Mouse (Mus musculus) stomach, postnatal 0 days (tissue): Measurements from ENCODE around the gene BC035947. TPM values are rescaled to one million over a fixed set of nuclear protein-coding genes. Genes with fewer than 3 reads are reported as not detected.

Experiments used
- ATAC-seq: fragments of 200-750 bp; cut with Nextera tagmentation; 2 replicates; pipeline ENCODE4 v1.8.0; 2017; ENCODE audit not compliant: low FRiP score, low TSS enrichment
- DNase-seq: peaks from one replicate; pipeline ENCODE4 v3.0.0-alpha.2; 2016; ENCODE audit warnings: low spot score
- H3K27ac ChIP-seq: fragments of 300-500 bp; sonication (generic); replicated peaks from 2 replicates; pipeline ENCODE4 v1.5.1; 2014; ENCODE audit warnings: mild to moderate bottlenecking, control low read depth
- H3K27me3 ChIP-seq: fragments of 300-500 bp; sonication (generic); 2 replicates; pipeline ENCODE4 v1.6.1; 2014; ENCODE audit warnings: low read length; ENCODE audit not compliant: control insufficient read depth, insufficient read depth
- H3K36me3 ChIP-seq: fragments of 300-500 bp; sonication (generic); 2 replicates; pipeline ENCODE4 v1.6.1; 2014; ENCODE audit warnings: low read length, mixed read lengths; ENCODE audit not compliant: control insufficient read depth, insufficient read depth
- H3K4me1 ChIP-seq: fragments of 300-500 bp; sonication (generic); replicated peaks from 2 replicates; pipeline ENCODE4 v1.6.1; 2014; ENCODE audit warnings: antibody characterized with exemption; ENCODE audit not compliant: control insufficient read depth, insufficient read depth
- H3K4me2 ChIP-seq: fragments of 300-500 bp; sonication (generic); replicated peaks from 2 replicates; pipeline ENCODE4 v1.6.1; 2014; ENCODE audit warnings: low read depth, mild to moderate bottlenecking, control low read depth, moderate library complexity
- H3K4me3 ChIP-seq: fragments of 300-500 bp; sonication (generic); 2 replicates; pipeline ENCODE4 v1.5.1; 2014; ENCODE audit warnings: low read depth, low read length, control low read depth
- H3K9ac ChIP-seq: fragments of 300-500 bp; sonication (generic); 2 replicates; pipeline ENCODE4 v1.6.1; 2014; ENCODE audit warnings: mild to moderate bottlenecking, low read length, control low read depth, mixed read lengths
- H3K9me3 ChIP-seq: fragments of 300-500 bp; sonication (generic); 2 replicates; pipeline ENCODE4 v1.6.1; 2016; ENCODE audit warnings: low read length; ENCODE audit not compliant: control insufficient read depth
- CTCF ChIP-seq: IDR thresholded peaks from 2 replicates; pipeline ENCODE4 v1.5.1; 2016; ENCODE audit warnings: antibody characterized with exemption, low read depth, mild to moderate bottlenecking, moderate library complexity
- EP300 ChIP-seq: optimal IDR thresholded peaks from 2 replicates; pipeline ENCODE3; 2016; ENCODE audit warnings: antibody characterized with exemption
- WGBS: fragments of 180-500 bp; shearing (Covaris S2); extraction: QIAGEN DNeasy Blood & Tissue Kit; methylation state at CpG from one replicate; pipeline ENCODE4 v1.1.7; 2014; 5-methylcytosine and 5-hydroxymethylcytosine counted together
- polyA plus RNA-seq: library from polyadenylated mRNA; unstranded; fragments of >200 nt; fragmentation: Nextera tagmentation; extraction: Ambion mirVana; gene quantifications from 2 replicates; pipeline ENCODE4 v1.2.1, GENCODE M21; 2015

Gene BC035947
- polyA plus RNA-seq, 1 experiment from 2014 or later: 0.04 TPM

- Histone ChIP-seq H3K36me3 (peaks cover 22% of the 10 kb centered on the region), H3K27ac (no peak overlapping the region), H3K4me2 (no peak overlapping the region), H3K9me3 (no peaks in the 10 kb centered on the region), H3K9ac (no peak overlapping the region), H3K27me3 (no peaks in the 10 kb centered on the region), H3K4me1 (no peaks in the 10 kb centered on the region), H3K4me3 (no peak overlapping the region)
- ATAC-seq (no peak), DNase-seq (no peak)
- TF ChIP-seq CTCF (no peak), EP300 (no peak)
- 92% methylated on average over 8 of the region's 8 CpGs for WGBS
These were observed 58.1 kb downstream of the BC035947 start for GRCm38 (mm10) chr1:78453886-78454285.

GRCm38 (mm10) chr1:78452544-78452943 is 59.4 kb downstream of the BC035947 start:
- Histone ChIP-seq H3K9ac (no peak overlapping the region), H3K4me1 (no peaks in the 10 kb centered on the region), H3K4me3 (no peak overlapping the region), H3K27me3 (no peaks in the 10 kb centered on the region), H3K36me3 (peaks cover 17% of the 10 kb centered on the region), H3K9me3 (no peaks in the 10 kb centered on the region), H3K4me2 (no peak overlapping the region), H3K27ac (no peak overlapping the region)
- DNase-seq: no peak
- ATAC-seq: no peak
- no peak for TF ChIP-seq EP300
- no peak for TF ChIP-seq CTCF
- WGBS: 88% methylated on average over 6 of the region's 6 CpGs

- ATAC-seq (no peak), DNase-seq (no peak)
- no peaks in the 10 kb centered on the region for H3K4me1 ChIP-seq
- no peaks in the 10 kb centered on the region for H3K27me3 ChIP-seq
- H3K9me3 ChIP-seq: no peaks in the 10 kb centered on the region
- H3K4me2 ChIP-seq: no peak overlapping the region
- peaks cover 16% of the 10 kb centered on the region; the same call in 1 of the 2 replicates for H3K36me3 ChIP-seq
- no peak overlapping the region for H3K9ac ChIP-seq
- no peak overlapping the region for H3K27ac ChIP-seq
- no peak overlapping the region for H3K4me3 ChIP-seq
- WGBS: 69% methylated on average over 12 of the region's 12 CpGs
- TF ChIP-seq CTCF: no peak
- TF ChIP-seq EP300: no peak
These were observed 60.7 kb downstream of the BC035947 start for GRCm38 (mm10) chr1:78451070-78451854.

- no peaks in the 10 kb centered on the region for H3K9me3 ChIP-seq
- H3K4me3 ChIP-seq: no peak overlapping the region
- H3K4me1 ChIP-seq: no peaks in the 10 kb centered on the region
- WGBS: 38% methylated on average over 1 of the region's 1 CpGs
- H3K27me3 ChIP-seq: no peaks in the 10 kb centered on the region
- H3K4me2 ChIP-seq: no peak overlapping the region
- DNase-seq: peak; percentile 20
- ATAC-seq: peak; percentile 95
- no peak overlapping the region for H3K27ac ChIP-seq
- no peak for TF ChIP-seq CTCF
- TF ChIP-seq EP300: no peak
- H3K9ac ChIP-seq: no peak overlapping the region
- peaks cover 11% of the 10 kb centered on the region for H3K36me3 ChIP-seq
These were observed 63.9 kb downstream of the BC035947 start for GRCm38 (mm10) chr1:78448091-78448490.

Other genes with a start within 250 kb of the BC035947 start
- gene Sgpp2, start 201.8 kb downstream of the BC035947 start, polyA plus RNA-seq: 20.3 and 20.5 TPM in 2 replicates
- 77.8 and 81.5 TPM in 2 replicates for gene Farsb, start 23.3 kb downstream of the BC035947 start, polyA plus RNA-seq
- gene Mogat1, start 1.2 kb downstream of the BC035947 start, polyA plus RNA-seq: 2.7 and 2.8 TPM in 2 replicates
- gene Acsl3, start 145.7 kb upstream of the BC035947 start, polyA plus RNA-seq: 36.9 and 37.7 TPM in 2 replicates
- gene Utp14b, start 145.9 kb upstream of the BC035947 start, polyA plus RNA-seq: 1.3 TPM in 2 replicates